Mouse (Mus musculus) effector memory CD4-positive, alpha-beta T cell, adult 5 months (primary cell): ENCODE data around the gene Gm609. TPM values are rescaled to one million over a fixed set of nuclear protein-coding genes. Genes with fewer than 3 reads are reported as not detected.

ENCODE experiments used
- polyA plus RNA-seq: library from polyadenylated mRNA; unstranded; fragments of 100-300 nt; shearing (Covaris generic); gene quantifications from one replicate; pipeline ENCODE4 v1.2.1, GENCODE M21; 2017

Gene Gm609
- polyA plus RNA-seq = not detected

GRCm38 (mm10) chr16:45492927-45493326 is at the start of gene Gm609:
TSS of gene Gm609 (minus strand) at chr16:45492969.

GRCm38 (mm10) chr16:45535009-45535408 is 42.2 kb upstream of the Gm609 start, which contains the start of gene Slc9c1:
TSS of gene Slc9c1 (plus strand) at chr16:45535309.

GRCm38 (mm10) chr16:45531950-45532349 is 39.2 kb upstream of the Gm609 start, which contains the start of gene Gm17783:
TSS of gene Gm17783 (minus strand) at chr16:45532050.

GRCm38 (mm10) chr16:45408425-45409063 is 84.2 kb downstream of the Gm609 start, which contains the start of gene Cd200:
TSS of gene Cd200 (minus strand) at chr16:45409053.

Other genes with a start within 250 kb of the Gm609 start
- gene Cd200, start 83.9 kb downstream of the Gm609 start, polyA plus RNA-seq = 20.3 TPM
- not detected for gene Gm17783, start 39.1 kb upstream of the Gm609 start, polyA plus RNA-seq
- gene Slc9c1, start 42.3 kb upstream of the Gm609 start, polyA plus RNA-seq = not detected
- gene Gcsam, start 117.4 kb upstream of the Gm609 start, polyA plus RNA-seq = 0.15 TPM
- not detected for gene BC016579, start 161.1 kb upstream of the Gm609 start, polyA plus RNA-seq
- not detected for gene Tmprss7, start 200.7 kb upstream of the Gm609 start, polyA plus RNA-seq
- gene Tagln3, start 231.6 kb upstream of the Gm609 start, polyA plus RNA-seq = not detected
- gene Abhd10, start 250.0 kb upstream of the Gm609 start, polyA plus RNA-seq = 32.6 TPM